Comparison of ENCODE assay signal across 14 mouse cellular contexts in genomic region chr9:116427278-116427677, GRCm38 (mm10).
DNase-seq lines count a peak whose midpoint lies in the region; ATAC-seq and TF ChIP-seq lines count a peak whose summit lies in the region.
"Had no signal": no experiment of that assay in that cellular context is flagged by ENCODE, and none has a peak within 500 bp of the region (broad histone marks: within the 10 kb centered on the region; RNA-seq: fewer than 3 reads in every experiment).

No protein-coding gene starts in this region.

- H3K36me3 ChIP-seq in stomach, embryonic 16.5 days (ENCODE audit: control insufficient read depth, insufficient read depth, low read length), result no peaks in the 10 kb centered on the region
- no peaks in the 10 kb centered on the region for H3K36me3 ChIP-seq in stomach, postnatal 0 days (ENCODE audit: control insufficient read depth, insufficient read depth, low read length)
- no peaks in the 10 kb centered on the region for H3K36me3 ChIP-seq in midbrain, embryonic 11.5 days (ENCODE audit: control insufficient read depth, insufficient read depth, low read length)

- no peak overlapping the region for H3K9ac ChIP-seq in stomach, embryonic 16.5 days (ENCODE audit: low read length)
- H3K9ac ChIP-seq in stomach, postnatal 0 days (ENCODE audit: low read length), result no peak overlapping the region
- no peak overlapping the region for H3K9ac ChIP-seq in midbrain, embryonic 11.5 days (ENCODE audit: low read length)

- no peak overlapping the region for H3K4me2 ChIP-seq in stomach, embryonic 16.5 days (ENCODE audit: low read depth, low read length)
- H3K4me2 ChIP-seq in stomach, postnatal 0 days (replicated peaks; ENCODE audit: low read depth), result no peak overlapping the region
- no peak overlapping the region for H3K4me2 ChIP-seq in midbrain, embryonic 11.5 days

- H3K4me3 ChIP-seq in gastrocnemius, adult 2 months, result no peak overlapping the region
- no peak overlapping the region for H3K4me3 ChIP-seq in stomach, embryonic 16.5 days (replicated peaks; ENCODE audit: low read length)
- no peak overlapping the region for H3K4me3 ChIP-seq in stomach, postnatal 0 days (ENCODE audit: low read depth, low read length)
- no peak overlapping the region for H3K4me3 ChIP-seq in midbrain, embryonic 11.5 days (ENCODE audit: low read depth, low read length)

- H3K4me1 ChIP-seq in stomach, embryonic 16.5 days (ENCODE audit: control insufficient read depth, insufficient read depth, low read length), result peaks cover 4% of the 10 kb centered on the region
- H3K4me1 ChIP-seq in stomach, postnatal 0 days (replicated peaks; ENCODE audit: control insufficient read depth, insufficient read depth), result no peaks in the 10 kb centered on the region
- H3K4me1 ChIP-seq in midbrain, embryonic 11.5 days (ENCODE audit: control insufficient read depth, insufficient read depth, low read length), result 0 out of 2 replicates have a peak, but pooled peaks cover 2% of the 10 kb centered on the region

- no peak overlapping the region; the same call in 1 of the 2 replicates for H3K27ac ChIP-seq in gastrocnemius, adult 2 months
- H3K27ac ChIP-seq in stomach, embryonic 16.5 days (ENCODE audit: low read length), result peak overlapping the region; percentile 6; the same call in 1 of the 2 replicates
- H3K27ac ChIP-seq in stomach, postnatal 0 days (replicated peaks), result no peak overlapping the region
- no peak overlapping the region for H3K27ac ChIP-seq in midbrain, embryonic 11.5 days (ENCODE audit: low read depth, low read length)

- peak; percentile 24 for DNase-seq in gastrocnemius, adult 2 months
- DNase-seq in gastrocnemius, adult 8-10 months (ENCODE audit: low spot score in 2 of 2), result no peak
- DNase-seq in stomach, postnatal 0 days (ENCODE audit: low spot score), result no peak
- peak; percentile 10 for DNase-seq in forelimb bud, embryonic 11.5 days (ENCODE audit: low read depth, low spot score)
- DNase-seq in telencephalon, adult 2 months (ENCODE audit: low read depth, low spot score), result peak; percentile 6
- no peak for DNase-seq in c-Kit-positive CD71-positive TER-119-positive erythroid progenitor cells, embryonic 14.5 days (ENCODE audit: low spot score)
- no peak for DNase-seq in midbrain, embryonic 11.5 days (ENCODE audit: low spot score, missing footprints)
- DNase-seq: adrenal gland, postnatal 25 days; cerebellum, adult 9-11 months; kidney, adult 8-10 months; left cerebral cortex, postnatal 4 days; lung, postnatal 14 days had no signal

- intact Hi-C loops in gastrocnemius, adult 2 months (cut with DNase I), result loop anchor here (2.0 to 10.0 kb wide), 2 partner anchors 126 to 1538 kb away; no protein-coding TSS in a partner anchor

- no peaks in the 10 kb centered on the region for H3K27me3 ChIP-seq in stomach, embryonic 16.5 days (ENCODE audit: control insufficient read depth, insufficient read depth, low read length)
- H3K27me3 ChIP-seq in stomach, postnatal 0 days (ENCODE audit: control insufficient read depth, insufficient read depth, low read length), result no peaks in the 10 kb centered on the region
- H3K27me3 ChIP-seq in midbrain, embryonic 11.5 days (ENCODE audit: control insufficient read depth, insufficient read depth, low read length), result no peaks in the 10 kb centered on the region

- no peak for ATAC-seq in stomach, embryonic 16.5 days (ENCODE audit: insufficient read depth, low FRiP score)
- ATAC-seq in stomach, postnatal 0 days (ENCODE audit: low FRiP score, low TSS enrichment), result no peak
- no peak for ATAC-seq in midbrain, embryonic 11.5 days (ENCODE audit: low FRiP score)
- ATAC-seq: midbrain, embryonic 16.5 days had no signal

- no peak for TF ChIP-seq EP300 in stomach, postnatal 0 days (optimal IDR thresholded peaks at IDR 0.05)

- TF ChIP-seq CTCF in gastrocnemius, adult 2 months (IDR thresholded peaks at IDR 0.05), result no peak
- no peak for TF ChIP-seq CTCF in stomach, postnatal 0 days (IDR thresholded peaks at IDR 0.05; ENCODE audit: low read depth)

- 52% methylated on average over 6 of the region's 6 CpGs for WGBS in stomach, embryonic 16.5 days
- WGBS in stomach, postnatal 0 days, result 47% methylated on average over 6 of the region's 6 CpGs
- WGBS in midbrain, embryonic 11.5 days, result 48% methylated on average over 6 of the region's 6 CpGs

- 0 out of 2 replicates have a peak, but pooled peaks cover 4% of the 10 kb centered on the region for H3K9me3 ChIP-seq in stomach, embryonic 16.5 days (replicated peaks; ENCODE audit: control insufficient read depth, low read length)
- H3K9me3 ChIP-seq in stomach, postnatal 0 days (ENCODE audit: control insufficient read depth, low read length), result no peaks in the 10 kb centered on the region
- H3K9me3 ChIP-seq in midbrain, embryonic 11.5 days (ENCODE audit: control insufficient read depth, low read length), result no peaks in the 10 kb centered on the region

Comparison
In these comparisons a context has a peak if more than half of its experiments do, and no peak if none do; other contexts are left out.
1. DNase-seq: peak in gastrocnemius, adult 2 months (single experiment), forelimb bud, embryonic 11.5 days (single experiment) and telencephalon, adult 2 months (single experiment); none in gastrocnemius, adult 8-10 months (0 of 2), stomach, postnatal 0 days (single experiment), c-Kit-positive CD71-positive TER-119-positive erythroid progenitor cells, embryonic 14.5 days (single experiment) and midbrain, embryonic 11.5 days (single experiment).